Mouse (Mus musculus) kidney, adult 2 months (tissue): ENCODE measurements at regions not wholly inside any gene's neighbourhood (a gene's known extent, or its start where the extent isn't known, plus 50 kb on each side); places are given as distances from the start of the nearest gene placed in this dataset.
A peak's percentile ranks its signal among the peaks of the same experiment; 100 is the strongest.

Experiments
- DNase-seq: peaks from one replicate; pipeline ENCODE4 v3.0.0; 2021
- H3K27ac ChIP-seq: fragments of 200-500 bp; 2 replicates; pipeline ENCODE4 v1.5.1; 2012; ENCODE audit warnings: low read depth, low read length, control low read depth, inconsistent platforms; ENCODE audit not compliant: insufficient read depth
- H3K27me3 ChIP-seq: fragments of 200-500 bp; replicated peaks from 2 replicates; pipeline ENCODE4 v1.6.1; 2012; ENCODE audit warnings: mild to moderate bottlenecking, moderate library complexity, low read length, inconsistent platforms; ENCODE audit not compliant: control insufficient read depth, insufficient read depth
- H3K36me3 ChIP-seq: fragments of 200-500 bp; 2 replicates; pipeline ENCODE4 v1.6.1; 2012; ENCODE audit warnings: mild to moderate bottlenecking, moderate library complexity, low read length, inconsistent platforms; ENCODE audit not compliant: control insufficient read depth, insufficient read depth
- H3K4me1 ChIP-seq: fragments of 200-500 bp; 2 replicates; pipeline ENCODE4 v1.6.1; 2011; ENCODE audit warnings: low read length; ENCODE audit not compliant: control insufficient read depth, insufficient read depth
- H3K4me3 ChIP-seq: fragments of 200-500 bp; 2 replicates; pipeline ENCODE4 v1.5.1; 2011; ENCODE audit warnings: mild to moderate bottlenecking, low read depth, low read length, control low read depth; ENCODE audit not compliant: insufficient read depth
- CTCF ChIP-seq: fragments of 200-500 bp; conservative IDR thresholded peaks from 2 replicates; pipeline ENCODE4 v1.5.1; 2011; ENCODE audit warnings: low read depth, mild to moderate bottlenecking, control low read depth, low read length, moderate library complexity, mixed read lengths; ENCODE audit not compliant: insufficient read depth, insufficient read length
- POLR2A ChIP-seq: fragments of 200-500 bp; IDR thresholded peaks from one replicate; pipeline ENCODE4 v1.6.1; 2011; ENCODE audit warnings: low read depth, low read length, control low read depth
- WGBS: fragments of 180-500 bp; shearing (Covaris S2); methylation state at CpG from one replicate; pipeline ENCODE4 v1.1.7; 2018; 5-methylcytosine and 5-hydroxymethylcytosine counted together

DNA sequence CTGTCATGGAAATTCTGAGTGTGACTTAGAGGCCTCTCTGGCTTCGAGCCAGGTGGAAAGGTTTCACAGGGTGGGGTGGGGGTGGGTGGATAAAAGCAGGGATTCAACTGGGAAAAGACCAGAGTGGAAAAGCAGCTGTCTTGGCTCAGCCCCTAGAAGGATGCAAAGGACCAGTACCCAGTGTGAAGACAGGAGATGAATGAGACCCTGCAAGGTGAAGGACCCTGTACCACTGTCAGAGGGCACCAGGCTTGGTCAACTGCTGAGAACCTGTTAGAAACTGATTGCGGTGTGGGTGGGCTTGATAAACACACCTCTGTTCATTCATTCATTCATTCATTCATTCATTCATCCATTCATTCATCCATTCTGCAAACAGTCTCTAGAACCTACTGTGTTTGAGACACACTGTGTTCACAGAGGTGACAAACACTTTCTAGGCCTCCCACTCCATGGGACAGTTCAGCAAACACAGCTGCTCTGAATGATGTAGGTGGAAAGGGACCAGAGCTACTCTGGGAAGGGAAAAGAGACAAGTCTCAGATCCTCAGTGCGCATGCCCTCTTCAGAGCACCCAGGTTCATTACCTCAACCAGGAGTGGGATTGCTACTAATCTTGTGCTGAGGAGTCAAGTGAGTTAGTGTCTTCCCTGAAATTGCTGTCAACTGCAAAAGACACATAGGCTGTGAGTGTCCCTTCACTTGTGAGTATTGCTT is 100.4 kb upstream of the Sesn3 start:
- no peaks in the 10 kb centered on the region for H3K36me3 ChIP-seq

GRCm38 (mm10) chr9:14175041-14175881 is 99.6 kb upstream of the Sesn3 start:
- 15% methylated on average over 11 of the region's 11 CpGs for WGBS
- Histone ChIP-seq H3K36me3 (no peaks in the 10 kb centered on the region), H3K27ac (no peak overlapping the region), H3K4me1 (peaks cover 19% of the 10 kb centered on the region), H3K4me3 (no peak overlapping the region), H3K27me3 (no peaks in the 10 kb centered on the region)
- TF ChIP-seq CTCF (no peak), POLR2A (no peak)
- peak; percentile 50 for DNase-seq

More for the DNA sequence above, 100.4 kb upstream of the Sesn3 start:
- 70% methylated on average over 3 of the region's 3 CpGs for WGBS
- TF ChIP-seq POLR2A = no peak
- TF ChIP-seq CTCF = no peak
- H3K4me3 ChIP-seq = no peak overlapping the region
- H3K4me1 ChIP-seq = peaks cover 19% of the 10 kb centered on the region
- DNase-seq = no peak
- H3K27me3 ChIP-seq = no peaks in the 10 kb centered on the region
- no peak overlapping the region for H3K27ac ChIP-seq

DNA sequence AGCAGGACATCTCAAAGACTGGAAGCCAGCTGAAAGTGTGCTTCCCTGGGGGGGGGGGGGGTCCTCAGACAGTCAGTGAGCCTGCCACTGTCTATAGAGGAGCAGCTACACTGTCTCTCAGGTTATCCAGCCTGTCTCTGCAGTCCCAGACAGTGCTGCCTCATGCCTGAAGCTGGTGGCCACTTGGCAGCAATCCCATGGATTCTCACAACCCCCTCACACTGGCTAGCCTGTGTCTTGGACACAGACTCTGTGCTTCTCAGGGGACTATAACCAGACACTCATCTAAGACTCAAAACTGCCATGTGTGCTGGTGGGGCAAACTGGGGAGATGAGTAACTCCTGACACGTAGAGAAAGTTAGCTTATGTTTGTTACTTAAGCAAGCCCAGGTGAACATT is 95.1 kb upstream of the Sesn3 start:
- TF ChIP-seq POLR2A (no peak), CTCF (no peak)
- H3K27me3 ChIP-seq = no peaks in the 10 kb centered on the region
- no peak for DNase-seq
- no peaks in the 10 kb centered on the region for H3K36me3 ChIP-seq
- H3K4me1 ChIP-seq = peaks cover 9% of the 10 kb centered on the region
- WGBS = 93% methylated on average over 1 of the region's 1 CpGs
- H3K4me3 ChIP-seq = no peak overlapping the region
- no peak overlapping the region for H3K27ac ChIP-seq

- Histone ChIP-seq H3K27me3 (no peaks in the 10 kb centered on the region), H3K27ac (no peak overlapping the region), H3K4me1 (no peaks in the 10 kb centered on the region), H3K4me3 (no peak overlapping the region), H3K36me3 (no peaks in the 10 kb centered on the region)
- TF ChIP-seq POLR2A = no peak
- no peak for TF ChIP-seq CTCF
- peak; percentile 76 for DNase-seq
- WGBS = 57% methylated on average over 4 of the region's 4 CpGs
These were observed 90.6 kb upstream of the Sesn3 start for GRCm38 (mm10) chr9:14184261-14184660.

DNA sequence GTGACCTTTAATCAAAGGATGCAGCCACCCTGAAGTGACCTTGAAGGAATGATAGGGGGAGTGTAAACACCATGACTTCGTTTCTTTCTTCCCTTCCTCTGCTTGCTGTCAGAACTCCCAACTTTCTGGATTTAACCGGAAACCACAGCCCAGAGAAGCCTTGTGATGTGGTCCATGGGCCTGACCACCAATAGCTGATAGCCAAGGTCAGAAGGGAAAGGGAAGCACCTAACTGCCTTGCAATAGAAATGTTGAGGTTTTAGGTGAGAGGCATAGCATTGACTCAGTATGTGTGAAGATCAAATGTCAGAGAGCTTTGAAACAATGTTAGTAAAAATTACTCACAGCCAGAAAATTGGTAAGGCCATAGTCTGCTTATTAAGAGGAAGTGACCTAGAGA is 89.2 kb upstream of the Sesn3 start:
- Histone ChIP-seq H3K4me1 (no peaks in the 10 kb centered on the region), H3K36me3 (no peaks in the 10 kb centered on the region), H3K4me3 (no peak overlapping the region), H3K27me3 (no peaks in the 10 kb centered on the region), H3K27ac (no peak overlapping the region)
- DNase-seq = no peak
- no peak for TF ChIP-seq CTCF
- TF ChIP-seq POLR2A = no peak
- WGBS = 45% methylated on average over 2 of the region's 2 CpGs

GRCm38 (mm10) chr9:14187753-14188152 is 87.1 kb upstream of the Sesn3 start:
- WGBS = 87% methylated on average over 1 of the region's 1 CpGs
- Histone ChIP-seq H3K27ac (no peak overlapping the region), H3K4me3 (no peak overlapping the region), H3K4me1 (no peaks in the 10 kb centered on the region), H3K27me3 (no peaks in the 10 kb centered on the region), H3K36me3 (no peaks in the 10 kb centered on the region)
- DNase-seq = no peak
- no peak for TF ChIP-seq POLR2A
- TF ChIP-seq CTCF = no peak

DNA sequence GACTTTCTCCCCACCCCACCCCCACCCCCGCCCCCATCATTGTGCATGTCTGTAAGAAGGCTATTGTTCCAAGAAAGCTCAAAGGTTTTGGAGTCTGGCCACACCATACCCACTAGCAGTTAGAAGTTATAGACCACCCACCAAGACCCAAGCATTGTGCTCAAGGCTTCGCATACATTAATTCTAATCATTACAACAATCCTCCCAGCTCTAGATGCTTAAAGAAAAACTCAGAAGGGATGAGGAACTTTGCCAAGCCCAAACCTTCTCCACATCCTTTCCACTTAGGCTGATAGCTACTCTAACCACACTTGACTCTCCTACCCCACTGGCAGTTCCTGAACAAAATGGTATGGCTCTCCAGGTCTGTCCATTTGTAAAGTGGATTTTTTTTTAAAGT is 86.4 kb upstream of the Sesn3 start:
- TF ChIP-seq POLR2A (no peak), CTCF (no peak)
- WGBS = 91% methylated on average over 2 of the region's 2 CpGs
- no peak for DNase-seq
- no peak overlapping the region for H3K4me3 ChIP-seq
- no peak overlapping the region for H3K27ac ChIP-seq
- no peaks in the 10 kb centered on the region for H3K4me1 ChIP-seq
- no peaks in the 10 kb centered on the region for H3K36me3 ChIP-seq
- H3K27me3 ChIP-seq = no peaks in the 10 kb centered on the region
